Mouse (Mus musculus) neural tube, embryonic 13.5 days (tissue): ENCODE results near the gene Map3k5. TPM values are rescaled to one million over a fixed set of nuclear protein-coding genes. Genes with fewer than 3 reads are reported as not detected.

ENCODE experiments used
- ATAC-seq: fragments of 200-750 bp; cut with Nextera tagmentation; 2 replicates; pipeline ENCODE4 v1.8.0; 2017; ENCODE audit warnings: low read depth, mild to moderate bottlenecking, moderate TSS enrichment, moderate library complexity
- H3K27ac ChIP-seq: fragments of 300-500 bp; sonication (generic); replicated peaks from 2 replicates; pipeline ENCODE4 v1.5.1; 2015; ENCODE audit warnings: moderate library complexity, mild to moderate bottlenecking, inconsistent platforms
- H3K27me3 ChIP-seq: fragments of 300-500 bp; sonication (generic); 2 replicates; pipeline ENCODE4 v1.6.1; 2015; ENCODE audit warnings: mild to moderate bottlenecking, inconsistent platforms
- H3K36me3 ChIP-seq: fragments of 300-500 bp; sonication (generic); 2 replicates; pipeline ENCODE4 v1.6.1; 2015; ENCODE audit warnings: mild to moderate bottlenecking, inconsistent platforms
- H3K4me1 ChIP-seq: fragments of 300-500 bp; sonication (generic); replicated peaks from 2 replicates; pipeline ENCODE4 v1.6.1; 2015; ENCODE audit warnings: inconsistent platforms
- H3K4me2 ChIP-seq: fragments of 300-500 bp; sonication (generic); 2 replicates; pipeline ENCODE4 v1.6.1; 2015; ENCODE audit warnings: inconsistent platforms, mild to moderate bottlenecking, moderate library complexity
- H3K4me3 ChIP-seq: fragments of 300-500 bp; sonication (generic); 2 replicates; pipeline ENCODE4 v1.5.1; 2015; ENCODE audit warnings: mild to moderate bottlenecking, inconsistent platforms
- H3K9ac ChIP-seq: fragments of 300-500 bp; sonication (generic); 2 replicates; pipeline ENCODE4 v1.6.1; 2015; ENCODE audit warnings: moderate library complexity, mild to moderate bottlenecking, inconsistent platforms
- H3K9me3 ChIP-seq: fragments of 300-500 bp; sonication (generic); 2 replicates; pipeline ENCODE4 v1.6.1; 2016; ENCODE audit warnings: inconsistent platforms
- WGBS: fragments of 180-500 bp; shearing (Covaris S2); methylation state at CpG from one replicate; pipeline ENCODE4 v1.1.7; 2015; 5-methylcytosine and 5-hydroxymethylcytosine counted together
- polyA plus RNA-seq: library from polyadenylated mRNA; unstranded; fragments of >200 nt; fragmentation: Nextera tagmentation; extraction: Ambion mirVana; gene quantifications from 2 replicates; pipeline ENCODE4 v1.2.1, GENCODE M21; 2015

Map3k5 gene
- polyA plus RNA-seq, 1 experiment from 2014 or later: 0.87 TPM

DNA sequence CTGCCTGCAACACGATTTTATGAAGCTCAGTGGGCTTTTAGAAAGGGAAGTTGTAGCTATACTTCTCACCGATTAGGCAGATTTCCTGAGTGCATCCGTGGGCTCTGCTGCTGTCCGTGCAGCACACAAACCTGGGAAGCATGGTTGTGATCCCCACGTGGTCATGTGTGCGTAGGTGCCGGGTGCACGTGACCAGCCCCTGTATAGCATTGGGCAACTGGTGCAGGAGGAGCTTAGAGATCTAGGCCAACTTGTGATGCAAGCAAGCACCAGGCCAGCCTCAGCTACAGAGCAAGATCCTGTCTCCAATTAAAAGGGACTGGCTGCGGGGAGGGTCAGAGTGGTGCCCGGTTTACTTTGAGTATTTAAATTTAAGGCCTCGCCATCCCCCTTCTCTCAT, 232.5 kb downstream of the Map3k5 start:
- Histone ChIP-seq H3K4me2 (no peak overlapping the region), H3K9ac (no peak overlapping the region)
- 76% methylated on average over 11 of the region's 11 CpGs for WGBS

DNA sequence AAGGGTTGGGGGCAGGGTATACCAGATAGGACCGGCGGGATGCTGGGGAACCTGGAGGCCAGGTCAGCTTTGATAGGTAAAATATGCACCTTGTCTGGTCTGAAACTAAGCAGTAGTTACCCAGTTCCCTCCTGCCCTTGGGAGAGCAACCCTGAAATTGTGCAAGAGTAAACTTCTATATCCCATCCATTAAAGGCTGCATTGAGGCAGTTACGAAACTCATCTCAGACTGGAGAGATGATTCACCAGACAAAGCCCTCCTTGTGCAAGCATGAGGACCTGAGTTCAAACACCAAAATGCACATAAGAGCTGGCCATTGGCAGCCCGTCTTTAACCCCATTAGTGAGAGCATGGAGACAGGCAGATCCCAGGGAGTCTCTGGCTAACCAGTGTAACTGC, 233.2 kb downstream of the Map3k5 start:
- Histone ChIP-seq H3K4me3 (no peak overlapping the region), H3K27ac (no peak overlapping the region), H3K36me3 (no peaks in the 10 kb centered on the region), H3K9ac (no peak overlapping the region), H3K9me3 (0 out of 2 replicates have a peak, but pooled peaks cover 4% of the 10 kb centered on the region), H3K4me2 (no peak overlapping the region), H3K4me1 (peaks cover 20% of the 10 kb centered on the region), H3K27me3 (no peaks in the 10 kb centered on the region)
- WGBS: 85% methylated on average over 4 of the region's 4 CpGs
- no peak for ATAC-seq

More for the DNA sequence above, 232.5 kb downstream of the Map3k5 start:
- 0 out of 2 replicates have a peak, but pooled peaks cover 4% of the 10 kb centered on the region for H3K9me3 ChIP-seq
- no peak overlapping the region for H3K27ac ChIP-seq
- no peak overlapping the region for H3K4me3 ChIP-seq
- H3K27me3 ChIP-seq: no peaks in the 10 kb centered on the region
- ATAC-seq: no peak
- H3K36me3 ChIP-seq: no peaks in the 10 kb centered on the region
- H3K4me1 ChIP-seq: peaks cover 20% of the 10 kb centered on the region

DNA sequence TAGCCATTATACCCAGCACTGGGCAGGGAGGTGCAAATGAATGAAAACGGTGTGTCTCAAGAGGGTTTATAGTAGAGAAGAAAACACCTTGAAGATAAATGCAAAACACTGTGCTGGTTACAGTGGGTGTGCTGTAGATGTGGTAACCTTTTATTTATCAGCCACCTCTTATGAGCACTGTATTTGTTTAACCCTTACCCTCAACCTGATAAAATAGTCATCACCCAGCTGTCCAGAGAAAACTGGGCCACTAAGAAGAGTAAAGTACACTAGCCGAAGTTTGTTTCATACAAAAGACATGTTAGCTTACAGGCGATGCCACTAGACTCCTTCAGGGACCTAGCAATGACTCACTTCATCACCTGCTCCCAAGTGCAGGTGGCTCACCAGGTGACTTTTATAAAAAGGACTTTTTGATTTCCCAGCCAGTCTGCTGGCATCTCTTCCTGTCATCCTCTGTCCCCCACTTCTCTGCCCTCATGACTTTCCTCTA, 235.0 kb downstream of the Map3k5 start:
- Histone ChIP-seq H3K9me3 (0 out of 2 replicates have a peak, but pooled peaks cover 4% of the 10 kb centered on the region), H3K4me3 (no peak overlapping the region), H3K4me1 (peaks cover 20% of the 10 kb centered on the region), H3K27me3 (no peaks in the 10 kb centered on the region), H3K27ac (no peak overlapping the region), H3K9ac (no peak overlapping the region), H3K4me2 (no peak overlapping the region), H3K36me3 (no peaks in the 10 kb centered on the region)
- no peak for ATAC-seq
- 90% methylated on average over 3 of the region's 3 CpGs for WGBS

DNA sequence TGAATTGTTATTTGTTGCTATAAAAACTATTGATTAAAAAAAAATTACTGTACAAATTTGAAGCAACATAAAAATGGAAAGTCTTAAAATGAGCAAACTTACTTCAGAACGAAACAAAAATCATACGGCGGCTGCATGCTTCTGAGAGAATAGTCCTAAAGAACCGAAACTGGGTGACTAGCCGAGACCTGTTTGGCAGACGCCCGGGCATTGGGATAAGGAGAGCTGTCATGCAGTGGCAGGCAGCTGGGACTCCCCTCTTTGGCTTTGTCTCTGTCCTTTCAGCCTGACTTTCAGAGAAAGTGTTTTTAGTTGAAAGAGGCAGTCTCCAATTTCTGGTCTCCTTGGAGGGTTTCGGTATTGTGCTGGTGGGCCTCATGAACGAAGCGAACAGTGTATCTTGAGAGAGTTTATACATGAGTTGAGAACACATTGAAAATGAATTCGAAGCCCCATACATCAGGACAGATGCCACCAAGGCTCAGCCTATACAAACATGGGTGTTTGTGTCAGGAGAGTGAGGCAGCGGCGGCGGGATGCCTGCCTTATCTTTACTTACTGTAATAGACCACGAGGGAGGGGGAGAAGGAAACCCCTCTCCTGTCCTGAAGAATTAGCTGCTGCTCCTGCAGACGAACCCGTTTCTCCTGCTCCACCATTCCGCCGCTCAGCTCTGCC, 235.8 kb downstream of the Map3k5 start:
- peak overlapping the region; percentile 31 for H3K9ac ChIP-seq
- 27% methylated on average over 19 of the region's 19 CpGs for WGBS

DNA sequence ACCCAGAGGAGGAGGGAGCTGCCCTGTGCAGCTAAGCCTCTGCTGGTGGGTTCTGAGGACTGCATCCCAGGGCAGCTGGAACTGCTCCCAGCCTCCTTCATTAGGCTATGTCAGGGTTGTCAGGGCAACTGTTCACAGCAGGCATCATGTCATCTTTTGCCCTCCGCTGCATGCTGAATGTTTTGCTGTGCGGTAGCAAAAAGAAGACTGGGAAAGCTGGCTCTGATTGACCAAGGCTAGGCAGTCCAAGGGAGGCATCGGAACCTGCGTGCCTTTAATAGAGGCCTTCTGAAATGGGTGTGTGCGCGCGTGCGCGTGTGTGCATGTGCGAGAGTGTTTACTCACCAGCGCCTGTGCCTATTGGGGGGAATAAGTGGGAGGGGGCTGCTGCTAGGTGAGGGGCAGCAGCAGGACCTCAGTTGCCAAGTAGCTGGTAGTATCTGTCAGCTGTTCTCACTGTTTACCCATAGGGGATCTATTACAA, 236.4 kb downstream of the Map3k5 start:
- H3K27me3 ChIP-seq: no peaks in the 10 kb centered on the region
- peak overlapping the region; percentile 30 for H3K4me3 ChIP-seq
- H3K9ac ChIP-seq: peak overlapping the region; percentile 31
- H3K9me3 ChIP-seq: no peaks in the 10 kb centered on the region
- peak overlapping the region; percentile 50 for H3K27ac ChIP-seq
- H3K36me3 ChIP-seq: no peaks in the 10 kb centered on the region
- H3K4me1 ChIP-seq: peaks cover 20% of the 10 kb centered on the region
- peak overlapping the region; percentile 53 for H3K4me2 ChIP-seq
- ATAC-seq: peak; percentile 97
- WGBS: 31% methylated on average over 11 of the region's 11 CpGs

More for the DNA sequence above, 235.8 kb downstream of the Map3k5 start:
- Histone ChIP-seq H3K27ac (peak overlapping the region; percentile 50), H3K4me2 (peak overlapping the region; percentile 53), H3K4me3 (peak overlapping the region; percentile 30), H3K4me1 (peaks cover 20% of the 10 kb centered on the region), H3K27me3 (no peaks in the 10 kb centered on the region), H3K9me3 (no peaks in the 10 kb centered on the region), H3K36me3 (no peaks in the 10 kb centered on the region)
- peak; percentile 26; the same call in 1 of the 2 replicates for ATAC-seq

DNA sequence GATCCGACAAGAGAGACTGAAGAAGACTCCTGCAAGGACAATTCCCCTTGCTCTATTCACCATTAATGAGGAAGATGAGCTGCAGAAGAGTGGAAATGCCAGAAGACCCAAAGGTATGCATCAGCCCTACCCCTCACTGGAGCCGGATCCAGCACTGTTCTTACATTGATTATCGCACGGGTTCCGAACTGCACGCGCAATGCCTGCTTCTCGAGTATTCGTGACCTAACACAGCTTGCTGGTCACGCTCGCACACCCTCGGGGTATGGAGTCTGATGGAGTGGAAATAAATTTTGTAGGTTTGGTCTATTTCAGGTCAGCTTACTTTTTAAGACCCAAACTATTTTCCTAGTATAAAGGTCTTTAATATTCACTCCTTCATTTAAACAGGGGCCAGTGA, 236.9 kb downstream of the Map3k5 start:
- no peaks in the 10 kb centered on the region for H3K27me3 ChIP-seq
- WGBS: 55% methylated on average over 12 of the region's 12 CpGs
- H3K4me3 ChIP-seq: peak overlapping the region; percentile 30
- ATAC-seq: peak; percentile 37
- peak overlapping the region; percentile 53 for H3K4me2 ChIP-seq
- H3K36me3 ChIP-seq: no peaks in the 10 kb centered on the region
- H3K9me3 ChIP-seq: no peaks in the 10 kb centered on the region
- H3K9ac ChIP-seq: peak overlapping the region; percentile 31; the same call in 1 of the 2 replicates
- H3K27ac ChIP-seq: peak overlapping the region; percentile 50; the same call in 1 of the 2 replicates
- H3K4me1 ChIP-seq: peaks cover 20% of the 10 kb centered on the region

DNA sequence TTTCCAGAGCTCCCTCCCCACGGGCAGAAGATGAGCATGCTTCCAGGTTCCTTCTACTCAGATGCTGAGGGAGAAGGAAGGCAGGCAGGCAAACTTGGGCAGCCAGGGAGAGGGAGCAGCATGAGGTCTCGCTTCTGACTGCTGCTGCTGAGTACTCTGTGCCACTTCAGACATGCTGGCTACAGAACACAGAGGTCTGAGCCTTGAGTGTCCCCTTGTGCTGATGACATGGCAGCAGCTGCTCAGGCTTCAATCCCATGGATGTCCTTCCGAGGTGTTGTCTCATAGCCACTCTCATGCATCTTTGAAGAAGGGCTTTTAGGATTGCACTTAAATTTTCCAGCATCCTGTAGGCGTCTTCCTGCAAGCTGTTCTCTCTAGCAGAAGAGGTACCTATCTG, 237.5 kb downstream of the Map3k5 start:
- no peak for ATAC-seq
- Histone ChIP-seq H3K4me3 (no peak overlapping the region; the same call in 1 of the 2 replicates), H3K27ac (no peak overlapping the region), H3K4me1 (peaks cover 20% of the 10 kb centered on the region), H3K4me2 (peak overlapping the region; percentile 53; the same call in 1 of the 2 replicates), H3K27me3 (no peaks in the 10 kb centered on the region), H3K9ac (peak overlapping the region; percentile 31), H3K9me3 (no peaks in the 10 kb centered on the region), H3K36me3 (no peaks in the 10 kb centered on the region)
- WGBS: 52% methylated on average over 4 of the region's 4 CpGs

DNA sequence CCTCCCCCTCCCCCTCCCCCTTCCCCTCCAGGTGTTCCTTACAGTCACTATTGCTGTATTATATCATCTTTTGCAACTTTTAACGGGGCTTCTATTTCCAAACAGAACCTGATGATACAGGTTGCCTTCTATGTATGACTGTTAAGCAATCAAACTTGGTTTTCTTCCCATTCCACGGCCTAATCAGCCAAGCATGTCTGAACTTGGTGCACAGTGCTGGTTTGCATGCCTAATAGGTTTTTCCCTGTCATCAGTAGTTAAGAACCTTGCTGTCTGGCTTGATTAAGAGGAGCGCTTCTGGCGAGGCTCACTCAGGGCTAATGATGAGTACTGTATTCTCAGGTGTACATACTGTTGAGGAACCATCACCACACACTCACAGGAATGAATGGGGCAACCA, 239.5 kb downstream of the Map3k5 start:
- H3K9me3 ChIP-seq: no peaks in the 10 kb centered on the region
- H3K36me3 ChIP-seq: no peaks in the 10 kb centered on the region
- no peak overlapping the region for H3K9ac ChIP-seq
- ATAC-seq: no peak
- WGBS: 76% methylated on average over 4 of the region's 4 CpGs
- peaks cover 20% of the 10 kb centered on the region for H3K4me1 ChIP-seq
- no peak overlapping the region for H3K4me2 ChIP-seq
- no peak overlapping the region for H3K4me3 ChIP-seq
- no peak overlapping the region for H3K27ac ChIP-seq
- no peaks in the 10 kb centered on the region; the same call in 1 of the 2 replicates for H3K27me3 ChIP-seq

DNA sequence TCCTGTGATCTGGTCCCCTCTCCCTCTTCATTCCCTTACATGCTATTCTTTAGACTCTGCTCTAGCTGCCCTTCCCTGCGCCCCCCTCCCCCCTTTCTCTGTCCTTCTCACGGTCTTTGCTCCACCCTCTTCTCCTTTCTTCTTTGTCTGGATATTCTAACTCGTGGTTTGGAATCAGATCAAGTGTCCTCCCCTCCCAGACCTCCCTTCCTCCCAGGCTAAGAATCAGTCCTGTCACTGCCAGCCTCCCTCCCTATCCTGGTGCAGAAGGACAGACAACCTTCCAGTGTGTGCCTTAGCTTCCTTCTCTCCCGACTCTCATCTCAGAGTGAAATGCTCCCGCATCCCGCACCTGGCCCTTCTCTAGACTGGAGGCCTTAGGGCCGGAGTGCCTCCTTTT, 241.8 kb downstream of the Map3k5 start:
- Histone ChIP-seq H3K4me2 (no peak overlapping the region), H3K4me3 (no peak overlapping the region), H3K27me3 (no peaks in the 10 kb centered on the region; the same call in 1 of the 2 replicates), H3K4me1 (peaks cover 13% of the 10 kb centered on the region), H3K9ac (no peak overlapping the region), H3K27ac (no peak overlapping the region), H3K36me3 (no peaks in the 10 kb centered on the region), H3K9me3 (no peaks in the 10 kb centered on the region)
- no peak for ATAC-seq
- WGBS: 69% methylated on average over 7 of the region's 7 CpGs

DNA sequence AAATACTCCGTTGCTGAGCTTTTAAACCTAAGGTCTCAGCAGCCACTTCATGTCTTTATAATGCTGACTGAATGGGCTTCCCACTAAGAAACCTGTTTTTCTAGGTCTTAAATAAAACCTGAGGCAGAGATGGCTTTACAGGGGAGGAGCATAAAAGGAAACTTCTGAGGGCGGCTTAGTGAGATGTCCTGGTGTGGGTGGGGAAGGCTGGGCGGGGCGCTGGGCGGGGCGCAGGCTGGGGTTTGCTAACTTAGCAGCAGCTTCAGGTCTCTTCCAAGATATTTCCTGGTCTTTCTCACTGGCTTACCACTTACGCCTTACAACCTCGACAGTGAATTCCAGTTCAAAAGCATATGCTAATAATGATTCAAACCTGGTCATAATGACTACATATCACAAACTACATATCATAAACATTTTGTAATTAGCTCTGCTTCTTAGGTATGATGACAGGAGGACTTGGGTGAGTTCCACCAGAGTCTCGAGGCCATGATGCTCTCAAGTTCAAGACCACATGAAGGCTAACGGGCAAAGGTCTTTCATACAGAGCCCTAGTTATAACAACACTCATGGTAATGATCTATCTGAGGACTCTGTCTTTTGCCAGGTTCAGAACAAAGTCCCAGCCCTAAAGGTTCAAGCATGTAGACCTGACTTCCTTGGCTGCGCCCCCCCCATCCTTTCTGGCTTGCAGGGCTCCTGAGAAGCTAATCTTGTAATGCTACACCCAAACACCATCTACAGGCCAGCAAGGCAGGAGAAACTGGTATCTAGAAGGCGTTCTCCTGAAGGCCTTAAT, 244.7 kb downstream of the Map3k5 start:
- no peak overlapping the region for H3K4me3 ChIP-seq
- no peaks in the 10 kb centered on the region; the same call in 1 of the 2 replicates for H3K27me3 ChIP-seq
- no peak overlapping the region for H3K9ac ChIP-seq
- H3K4me2 ChIP-seq: no peak overlapping the region
- H3K36me3 ChIP-seq: no peaks in the 10 kb centered on the region
- ATAC-seq: no peak
- H3K27ac ChIP-seq: no peak overlapping the region
- H3K4me1 ChIP-seq: peaks cover 25% of the 10 kb centered on the region
- 47% methylated on average over 12 of the region's 12 CpGs for WGBS
- H3K9me3 ChIP-seq: no peaks in the 10 kb centered on the region

DNA sequence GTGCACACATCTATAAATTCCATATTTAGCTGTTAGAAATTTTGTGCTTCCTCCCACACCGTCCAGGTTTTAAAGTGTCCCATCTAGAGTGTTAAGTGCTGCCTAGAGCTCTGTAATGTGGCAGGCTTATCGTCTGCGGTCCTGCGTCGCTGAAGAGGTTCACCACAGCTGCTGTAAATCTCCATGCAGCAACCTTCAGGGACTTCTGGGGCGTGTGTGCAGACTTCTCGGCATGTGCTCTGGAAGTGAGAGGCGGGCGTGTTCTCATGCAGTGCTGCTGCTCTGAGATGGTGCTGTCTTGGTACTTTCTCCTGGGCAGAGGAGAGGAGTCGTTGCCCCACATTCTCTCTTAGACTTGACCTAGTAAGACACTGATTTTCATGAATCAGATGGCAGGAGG, 246.9 kb downstream of the Map3k5 start:
- no peak overlapping the region for H3K4me3 ChIP-seq
- no peak overlapping the region for H3K9ac ChIP-seq
- H3K9me3 ChIP-seq: no peaks in the 10 kb centered on the region
- H3K4me1 ChIP-seq: peaks cover 25% of the 10 kb centered on the region
- whole genome bisulfite sequencing: 24% methylated on average over 10 of the region's 10 CpGs
- H3K36me3 ChIP-seq: no peaks in the 10 kb centered on the region
- ATAC-seq: peak; percentile 32; the same call in 1 of the 2 replicates
- peak overlapping the region; percentile 54; the same call in 1 of the 2 replicates for H3K27ac ChIP-seq
- no peaks in the 10 kb centered on the region; the same call in 1 of the 2 replicates for H3K27me3 ChIP-seq
- H3K4me2 ChIP-seq: peak overlapping the region; percentile 16; the same call in 1 of the 2 replicates
